Mouse (Mus musculus) frontal cortex, postnatal 14 days (tissue): ENCODE results near the gene Arhgef28.

Experiments used
- DNase-seq, 2 experiments: peaks; one replicate each; pipeline ENCODE4 v3.0.0; 2022; ENCODE audit warnings: low spot score in 2 of 2

Arhgef28 gene

DNA sequence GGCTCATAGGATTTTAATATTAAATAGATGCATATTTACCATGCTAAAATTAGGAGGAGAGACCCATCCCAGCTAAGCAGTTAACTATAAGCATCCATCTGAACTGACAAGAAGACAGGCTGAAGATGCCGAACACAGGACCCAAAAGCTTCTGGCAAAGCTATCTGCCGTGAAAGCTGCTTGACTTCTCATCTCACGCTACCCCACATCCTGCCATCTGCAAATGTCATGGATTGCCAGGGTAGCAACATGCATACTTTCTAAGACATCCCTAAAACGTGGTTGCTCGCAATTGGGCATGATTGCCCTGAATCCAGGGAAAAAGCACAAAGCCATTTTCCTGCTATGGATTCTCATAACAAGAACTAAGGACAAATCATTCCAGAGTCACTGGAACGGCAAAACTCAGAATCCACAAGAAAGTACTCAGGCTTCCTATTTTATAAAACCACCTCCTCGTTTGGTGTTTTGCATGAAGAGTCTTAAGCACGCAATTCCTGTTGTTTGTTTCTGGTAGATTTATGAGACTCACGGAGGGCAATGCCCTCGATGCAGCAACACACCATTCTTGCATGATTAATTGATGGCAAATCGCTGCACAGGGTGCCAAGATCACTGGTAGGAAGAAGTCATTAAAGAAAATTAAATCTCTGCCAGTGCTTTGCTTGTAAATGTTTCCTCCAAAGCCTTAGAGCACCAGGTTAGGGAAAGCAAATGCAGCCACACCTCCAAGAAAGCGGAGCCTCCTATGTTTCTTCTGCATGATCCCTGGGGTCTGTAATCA lies 287.9 kb downstream of the Arhgef28 start:
- no peak for DNase-seq

DNA sequence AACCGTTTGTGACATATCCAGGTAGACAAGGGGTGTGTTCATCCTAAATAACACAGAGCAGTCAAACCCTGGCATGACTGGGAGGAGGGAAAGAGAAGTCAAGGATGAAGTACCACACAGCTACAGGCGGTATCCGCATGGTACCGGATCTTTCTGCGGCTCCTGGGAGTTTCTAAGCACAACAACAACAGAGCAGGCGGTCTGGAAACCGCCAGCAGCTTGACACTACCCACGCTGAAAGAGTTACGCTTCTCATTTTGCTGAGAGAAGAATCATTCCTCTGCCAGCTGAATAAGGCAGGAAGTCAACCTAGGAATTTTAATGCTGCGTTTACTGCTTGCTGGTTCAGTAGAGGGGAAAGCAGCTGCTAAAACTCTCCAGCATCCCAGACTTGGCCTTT lies 295.2 kb downstream of the Arhgef28 start:
- DNase-seq = peak; percentile 41 to 44

DNA sequence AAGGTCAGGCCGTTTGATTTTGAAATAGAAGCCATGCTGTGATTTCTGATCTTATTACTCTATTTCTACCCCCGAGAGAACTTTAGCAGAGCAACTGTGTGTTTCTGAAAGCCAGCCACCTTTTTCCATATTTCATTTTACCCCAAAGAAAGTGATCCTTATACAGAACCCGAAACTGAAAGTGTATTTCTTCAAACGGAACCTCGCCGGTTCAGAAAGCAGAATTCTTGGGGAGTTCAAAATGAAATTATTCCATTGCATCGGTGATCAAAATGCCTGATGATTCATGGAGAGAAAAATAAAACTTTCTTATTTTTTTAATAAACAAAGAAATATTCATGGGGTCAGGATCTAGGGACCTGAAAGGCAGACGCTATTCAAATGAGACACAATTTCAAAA lies 303.4 kb downstream of the Arhgef28 start:
- no peak for DNase-seq

DNA sequence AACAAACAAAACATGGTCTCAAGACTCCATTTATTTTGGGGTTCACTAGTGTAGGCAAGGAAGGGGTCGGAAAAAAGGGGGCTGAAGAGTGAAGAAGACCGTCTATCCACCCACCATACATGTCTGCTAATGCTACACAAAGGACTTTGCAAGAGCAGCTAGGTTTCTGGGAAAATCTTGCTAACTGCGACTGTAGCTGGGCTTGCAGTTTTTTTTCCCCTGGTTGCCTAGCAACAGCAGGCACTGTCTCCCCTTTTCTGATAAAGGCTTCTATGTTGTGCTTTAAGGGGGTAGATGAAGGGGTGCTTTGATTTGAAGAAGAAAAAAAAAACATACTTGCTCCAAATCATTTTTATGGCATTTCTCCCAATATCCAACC lies 305.9 kb downstream of the Arhgef28 start:
- DNase-seq = peak; percentile 47 to 54

DNA sequence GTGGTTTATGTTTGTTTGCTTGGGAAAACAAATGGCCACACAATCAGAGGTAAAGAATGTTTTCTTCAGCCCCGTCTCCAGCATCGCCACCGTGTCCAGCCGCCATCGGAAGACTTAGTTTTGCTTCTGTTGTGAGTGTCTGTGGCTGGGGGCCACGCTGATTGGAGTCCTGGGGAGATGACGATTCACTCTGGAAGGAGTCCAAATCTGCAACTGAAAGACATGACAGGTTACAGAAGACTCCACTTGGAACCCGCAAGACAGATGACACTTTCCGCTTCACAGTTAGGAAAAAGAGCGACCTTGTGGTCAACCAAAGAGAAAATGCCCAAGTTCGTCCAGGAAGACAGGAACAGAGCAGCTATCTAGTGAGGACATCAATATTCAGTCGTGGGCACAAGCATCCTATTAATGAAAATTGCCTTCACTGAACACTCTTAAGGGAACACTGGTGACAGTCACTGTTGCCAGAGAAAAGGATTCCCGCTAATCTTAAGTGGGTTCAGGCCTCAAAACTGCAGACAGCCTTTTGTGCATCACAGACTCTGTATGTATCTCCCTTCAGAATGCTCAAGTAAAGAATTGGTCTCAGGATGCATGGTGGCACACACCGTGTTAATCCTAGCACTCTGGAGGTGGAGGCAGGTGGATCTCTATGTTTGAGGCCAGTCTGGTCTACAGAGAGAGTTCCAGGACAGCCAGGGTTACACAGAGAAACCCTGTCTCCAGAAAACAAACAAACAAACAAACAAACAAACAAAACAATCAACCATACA lies 306.4 kb downstream of the Arhgef28 start:
- no peak for DNase-seq

DNA sequence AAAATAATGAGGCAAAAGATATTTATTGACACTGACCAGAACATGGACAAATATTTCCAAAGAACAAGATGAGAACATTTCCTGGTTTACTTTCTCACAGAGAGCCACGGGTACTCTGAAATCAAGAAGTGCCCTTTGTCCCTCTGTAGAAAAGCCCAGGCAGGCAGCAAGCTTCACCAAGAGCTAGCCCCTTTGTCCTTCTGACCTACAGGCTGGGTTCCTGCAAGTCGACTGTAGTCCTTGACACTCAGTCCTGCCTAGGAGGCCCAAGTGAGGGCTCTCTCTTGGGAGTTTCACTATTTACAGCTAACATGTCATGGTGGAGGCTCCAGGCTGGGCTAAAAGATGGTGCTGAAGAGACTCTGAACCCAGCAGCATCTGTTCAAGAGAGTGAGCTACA lies 307.6 kb downstream of the Arhgef28 start:
- no peak for DNase-seq

DNA sequence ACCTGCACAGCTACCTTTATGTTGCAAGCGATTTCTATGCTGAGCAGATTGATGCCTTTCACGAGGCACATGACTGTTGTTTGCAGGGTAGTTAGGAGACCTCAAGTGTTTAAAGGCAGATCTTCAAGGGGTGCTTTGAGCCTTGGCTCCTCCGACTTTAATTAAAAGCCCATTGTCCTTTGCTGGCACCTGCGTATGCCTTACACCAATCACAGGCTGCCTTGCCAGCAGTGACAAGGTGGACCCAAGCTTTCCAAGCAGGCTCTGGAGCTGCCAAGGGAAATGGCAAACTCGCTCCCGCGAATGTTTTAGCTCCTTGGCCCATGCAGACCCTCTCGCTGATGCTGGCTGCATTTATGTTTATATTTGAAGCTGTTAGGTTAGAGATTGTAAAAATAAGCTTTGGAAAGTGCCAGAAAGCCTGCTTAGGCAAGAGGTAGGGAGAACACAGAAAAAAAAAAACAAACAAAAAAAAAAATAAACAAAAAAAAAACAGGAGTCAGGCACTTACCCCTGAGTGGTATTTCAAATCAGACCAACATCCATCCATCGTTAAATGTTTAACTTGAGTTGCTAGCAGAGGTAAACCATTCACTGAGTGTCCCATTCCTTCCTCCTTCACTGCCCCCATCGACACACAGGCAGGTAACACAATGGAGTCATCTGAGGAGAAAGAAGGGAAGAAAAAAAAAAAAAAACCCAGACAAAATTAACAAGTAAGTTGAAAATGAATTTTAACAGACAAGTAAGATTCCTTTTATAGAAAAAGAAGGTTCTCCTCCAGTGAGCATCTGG lies 313.0 kb downstream of the Arhgef28 start:
- no peak for DNase-seq

DNA sequence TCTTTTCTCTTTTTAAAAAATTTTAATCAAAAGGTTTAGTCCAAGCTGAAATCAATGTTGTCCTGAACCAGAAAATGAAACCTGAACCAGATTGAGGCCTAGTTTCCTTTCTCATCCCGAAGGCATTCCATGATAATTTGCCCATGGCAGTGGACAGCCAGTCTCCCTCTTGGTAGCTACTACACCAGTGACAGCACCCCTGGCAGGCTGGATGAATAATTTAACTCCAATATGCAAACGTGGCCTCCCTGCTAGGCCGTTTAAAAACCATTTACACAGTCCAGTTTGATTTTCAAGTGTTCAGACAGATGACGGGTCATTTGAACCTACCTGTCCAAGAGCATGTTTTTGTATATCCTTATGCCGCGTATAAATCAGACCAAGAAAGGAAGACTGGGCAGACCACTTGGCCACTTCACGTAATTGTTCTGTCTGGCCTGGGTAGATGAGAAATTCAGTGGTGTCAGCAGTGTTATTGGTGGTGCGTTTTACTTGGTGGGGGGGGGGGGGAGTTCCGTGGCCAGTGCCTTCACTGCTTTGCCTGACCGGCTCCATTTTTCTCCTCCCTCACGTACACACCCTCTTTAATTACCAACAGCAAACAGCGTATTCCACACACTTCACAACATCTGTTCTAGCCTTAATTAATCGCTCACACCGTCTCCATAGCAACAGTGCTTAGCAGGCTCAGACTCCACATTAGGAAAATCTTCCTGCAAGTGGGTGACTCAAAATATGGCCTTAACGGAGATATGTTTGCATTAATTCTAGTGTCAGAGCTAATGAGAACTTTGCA lies 314.0 kb downstream of the Arhgef28 start:
- no peak for DNase-seq

DNA sequence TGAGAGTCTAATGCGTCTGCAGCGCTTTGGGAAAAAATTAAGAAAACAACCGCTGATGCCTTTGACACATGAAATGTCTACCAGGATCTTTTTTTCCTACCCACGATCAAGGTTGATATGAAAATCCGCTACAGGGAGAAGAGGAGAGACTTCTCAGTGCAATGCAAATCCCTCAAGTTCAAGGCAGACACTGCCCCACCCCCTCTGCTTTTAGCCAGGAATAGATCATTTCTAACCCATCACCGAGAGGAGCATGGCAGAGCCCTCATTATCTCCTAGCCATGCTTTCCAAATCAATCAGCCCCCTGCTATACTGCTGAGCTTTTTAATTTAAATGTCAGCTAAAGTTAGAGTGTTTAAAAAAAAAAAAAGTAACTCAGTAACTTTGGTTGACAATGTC lies 318.2 kb downstream of the Arhgef28 start:
- DNase-seq = no peak

DNA sequence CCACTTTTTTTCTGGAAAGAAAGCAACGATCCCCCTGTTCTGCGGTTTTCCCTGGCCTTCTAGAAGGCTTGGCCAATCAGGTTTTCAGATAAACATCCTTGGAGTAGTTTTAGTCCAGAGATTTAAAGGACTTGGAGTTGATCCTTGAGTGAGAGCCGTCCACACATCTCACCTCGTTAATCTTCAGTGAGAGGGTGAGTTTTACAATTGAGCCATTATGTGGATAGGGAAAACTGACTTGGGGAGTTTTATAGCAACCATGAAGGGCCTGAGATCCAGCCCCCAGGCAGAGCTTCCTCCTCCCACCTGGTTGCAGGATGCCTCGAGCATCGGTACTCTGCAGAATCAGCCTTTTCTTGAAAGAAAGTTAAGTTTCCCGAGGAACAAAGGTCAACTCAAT lies 318.7 kb downstream of the Arhgef28 start:
- DNase-seq = no peak

DNA sequence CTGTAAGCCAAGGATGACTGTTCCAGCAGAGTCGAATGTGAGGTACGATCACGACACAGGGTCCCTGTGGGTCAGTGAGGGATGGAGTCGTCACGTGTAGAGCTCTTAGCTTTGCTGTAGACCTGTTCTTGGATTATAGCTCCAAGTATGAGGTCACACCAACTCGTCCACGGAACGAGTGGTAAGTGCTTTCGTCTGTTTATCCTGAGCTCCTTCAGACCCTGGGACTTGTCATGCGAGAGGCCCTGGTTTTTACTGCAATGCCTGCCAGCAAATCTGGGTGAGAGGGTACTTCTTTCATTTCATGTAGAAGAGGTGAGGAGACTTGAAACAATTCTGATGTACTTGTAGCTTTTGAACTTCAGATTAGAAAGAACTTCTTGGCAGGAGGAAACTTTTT lies 322.6 kb downstream of the Arhgef28 start:
- DNase-seq = no peak

DNA sequence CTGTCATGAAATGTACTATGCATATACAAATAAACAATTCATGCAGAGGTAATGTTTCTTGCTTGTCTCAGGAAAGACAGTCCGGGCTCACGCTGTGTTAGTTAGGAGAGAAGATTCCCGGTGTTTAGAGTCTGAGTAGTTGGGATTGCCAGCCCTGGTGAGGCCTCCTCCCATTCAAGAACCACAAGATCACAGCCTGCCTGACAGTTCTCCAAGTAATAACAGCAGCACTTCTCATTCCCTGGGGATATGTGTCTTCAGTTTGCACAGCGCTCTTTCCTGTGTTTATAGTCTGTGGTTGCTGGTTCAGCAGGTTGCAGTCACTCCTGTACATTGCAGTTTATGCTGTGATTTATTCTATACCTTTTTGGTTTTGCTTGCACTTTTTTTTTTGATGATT lies 329.8 kb downstream of the Arhgef28 start:
- DNase-seq = no peak

DNA sequence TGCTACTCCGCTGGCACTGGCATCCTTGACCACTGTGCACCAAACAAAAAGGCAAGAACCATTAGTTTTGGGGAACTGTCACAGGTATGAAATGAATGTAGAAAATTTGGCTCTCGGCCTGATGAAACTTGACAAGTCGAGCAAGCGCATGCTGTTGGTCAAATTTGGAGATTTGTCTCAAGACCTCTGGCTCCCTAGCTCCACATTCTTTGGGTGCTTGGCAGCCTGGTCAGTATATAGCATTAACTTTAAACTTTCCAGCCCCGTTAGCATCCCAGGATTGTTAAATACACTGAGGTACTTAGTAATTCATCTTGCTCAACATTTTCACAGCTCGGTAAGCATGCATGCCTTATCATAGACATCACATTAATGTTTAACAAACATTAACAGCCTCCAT lies 330.2 kb downstream of the Arhgef28 start:
- DNase-seq = no peak

DNA sequence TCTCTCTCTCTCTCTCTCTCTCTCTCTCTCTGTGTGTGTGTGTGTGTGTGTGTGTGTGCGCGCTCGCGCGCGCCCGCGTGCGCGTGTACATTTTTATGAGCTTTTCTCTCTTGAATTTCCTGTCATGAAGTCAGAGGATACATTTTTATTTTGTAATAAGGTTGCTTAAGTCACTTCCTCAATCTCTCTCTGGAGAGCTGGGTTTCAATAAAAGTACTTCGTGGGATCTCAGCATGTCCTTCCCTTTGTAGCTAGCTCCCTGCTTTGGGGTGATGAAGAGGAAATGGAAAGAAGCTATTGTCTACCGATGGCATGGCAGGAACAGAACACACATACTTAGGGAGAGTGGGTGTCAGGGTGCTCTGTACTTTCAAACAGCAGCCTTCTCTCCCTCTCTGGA lies 336.8 kb downstream of the Arhgef28 start:
- DNase-seq = no peak

DNA sequence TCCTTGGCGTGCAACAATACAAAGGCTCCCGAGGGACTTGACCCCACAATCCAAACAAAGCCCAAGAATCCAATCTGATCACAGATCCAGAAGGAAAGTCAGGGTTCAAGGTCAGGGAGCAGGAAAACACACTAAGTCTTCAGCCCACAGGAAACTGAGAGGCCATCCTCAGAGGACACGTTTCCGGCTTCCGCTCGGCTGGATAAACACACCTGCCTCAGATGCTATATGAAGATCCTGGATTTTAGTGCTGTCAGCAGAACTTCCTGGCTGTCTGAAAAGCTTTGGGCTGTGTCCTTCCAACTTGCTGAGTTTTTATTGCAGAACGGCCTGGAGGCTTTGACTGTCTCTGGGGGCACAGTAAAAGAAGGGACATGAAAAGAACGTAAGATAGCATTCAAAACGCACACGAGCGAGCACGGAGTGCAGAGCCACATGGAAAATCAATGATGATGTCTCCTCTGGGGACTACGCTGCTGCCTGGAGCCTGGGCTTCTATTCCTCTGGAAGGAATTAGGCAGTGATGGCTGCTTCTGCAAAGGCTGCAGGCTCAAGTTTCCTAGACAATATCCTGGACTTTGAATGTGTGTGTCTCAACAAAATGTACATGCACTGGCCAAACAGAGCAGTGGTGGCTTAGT lies 338.8 kb downstream of the Arhgef28 start:
- no peak for DNase-seq

DNA sequence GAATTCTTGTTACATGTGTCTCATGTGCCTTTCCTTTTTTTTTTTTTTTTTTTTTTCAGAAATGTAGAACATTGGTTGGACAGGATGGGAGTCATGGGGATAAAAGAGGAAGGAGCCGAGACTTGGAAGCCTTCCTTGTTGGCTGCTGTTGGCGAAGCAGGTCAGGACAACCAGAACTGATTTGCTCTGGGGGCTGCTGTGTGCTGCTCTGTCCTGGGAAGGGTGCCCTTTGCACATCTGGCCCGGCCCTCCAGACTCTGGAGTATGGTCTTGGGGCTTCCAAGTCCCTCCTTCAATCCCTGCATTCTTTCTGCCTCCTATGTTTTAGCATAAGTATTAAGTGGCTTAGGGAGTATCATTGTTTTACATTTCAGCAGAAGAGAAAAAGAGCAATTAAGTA lies 347.2 kb downstream of the Arhgef28 start:
- no peak for DNase-seq

DNA sequence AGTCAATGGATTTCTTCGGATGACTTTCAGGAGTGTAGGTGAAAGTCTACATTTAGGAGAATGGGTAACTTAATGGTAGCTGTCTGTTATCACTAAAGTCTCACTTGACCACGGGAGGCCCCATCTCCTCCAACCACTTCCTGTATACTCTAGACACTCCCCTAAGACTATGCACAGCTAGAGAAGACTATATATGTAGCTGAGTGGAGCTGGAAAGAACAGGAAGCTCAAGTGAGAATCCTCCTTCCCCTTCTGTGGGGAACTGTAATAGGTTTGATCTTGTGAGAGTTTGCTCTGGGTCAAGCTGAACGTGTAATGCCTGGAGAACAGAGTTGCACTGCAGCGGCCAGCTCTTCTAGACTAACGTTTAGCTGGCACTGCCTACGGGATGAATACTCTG lies 348.4 kb downstream of the Arhgef28 start:
- no peak for DNase-seq

DNA sequence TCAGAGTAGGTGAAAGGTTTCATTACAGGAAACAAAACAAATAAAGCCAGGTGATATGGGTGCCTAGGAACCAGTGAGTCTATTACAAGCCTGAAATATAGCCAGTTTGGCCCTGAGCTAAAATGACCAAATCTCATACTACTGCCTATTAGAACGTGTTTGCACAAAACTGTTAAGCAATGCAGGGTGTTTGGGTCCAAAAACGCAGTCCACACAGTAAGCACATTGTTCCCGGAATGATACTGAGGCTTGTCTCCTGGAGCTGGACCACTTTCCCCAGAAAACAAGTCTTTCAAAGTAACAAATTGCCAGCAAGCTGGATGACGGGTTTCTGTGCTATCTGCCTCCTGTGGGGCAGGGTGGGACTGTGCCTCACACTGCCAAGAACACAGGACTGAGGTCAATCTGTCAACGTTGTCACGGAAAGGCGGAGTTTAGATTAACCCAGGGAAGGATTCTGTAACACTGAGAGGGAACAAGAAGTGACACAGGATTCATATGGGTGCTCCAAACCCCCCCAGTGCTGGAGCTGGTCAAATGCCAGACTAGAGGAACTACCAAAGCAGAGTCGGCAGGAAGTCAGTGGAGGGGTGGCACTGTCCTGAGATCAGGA lies 352.8 kb downstream of the Arhgef28 start:
- no peak for DNase-seq
